Comparison of ENCODE assay signal across 15 mouse cellular contexts in the genomic region with DNA sequence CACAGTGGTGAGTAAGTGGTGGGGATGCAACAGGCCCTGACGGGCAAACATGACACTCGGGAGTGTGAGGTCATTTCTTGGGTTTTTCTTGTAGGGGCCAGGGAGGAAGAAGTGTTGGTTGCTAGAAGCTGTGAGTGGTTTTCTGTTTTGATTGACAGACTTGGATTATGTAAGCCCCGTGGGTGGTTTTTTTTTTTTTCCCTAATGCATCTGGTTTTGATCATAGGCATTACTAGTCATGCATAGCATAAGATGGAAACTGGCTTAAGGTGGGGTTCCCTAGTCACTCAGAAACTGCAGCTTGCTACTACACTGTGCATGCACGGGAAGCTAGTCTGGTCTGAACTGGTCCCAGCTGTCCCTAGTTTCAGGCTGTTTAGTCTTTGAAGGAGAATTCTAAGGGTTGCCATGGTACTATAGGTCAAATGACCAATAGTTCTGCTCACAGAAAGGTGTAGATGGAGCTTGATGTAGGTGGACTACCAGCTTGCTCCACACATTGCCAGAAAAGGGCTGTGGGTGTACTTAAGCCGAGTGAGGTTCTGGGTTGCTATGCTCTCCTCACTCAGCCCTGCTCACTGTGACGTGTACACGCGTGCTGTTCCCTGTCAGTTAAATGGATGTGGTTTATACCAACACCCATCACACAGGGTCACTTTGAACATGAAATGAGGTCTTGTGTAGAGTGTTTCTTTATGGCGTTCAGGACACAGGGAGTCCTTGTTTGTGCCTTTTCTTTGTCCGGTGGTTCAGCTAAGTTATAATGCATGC.
DNase-seq lines count a peak whose midpoint lies in the region; ATAC-seq lines count a peak whose summit lies in the region.
"Had no signal": no experiment of that assay in that cellular context is flagged by ENCODE, and none has a peak within 500 bp of the region (broad histone marks: within the 10 kb centered on the region; RNA-seq: fewer than 3 reads in every experiment).

No protein-coding gene starts in this region.

- DNase-seq in kidney, postnatal 10 days = peak; percentile 4
- DNase-seq in kidney, adult 18-20 months = no peak
- peak; percentile 37 to 50 for DNase-seq in CD8-positive naive resting alpha-beta T cell, adult 2 months (ENCODE audit: low read depth in 2 of 2, low spot score in 2 of 2)
- peak; percentile 32 to 33 for DNase-seq in natural killer cell, adult 2 months (ENCODE audit: low spot score in 2 of 2)
- no peak for DNase-seq in hindbrain, embryonic 10.5 days (ENCODE audit: low spot score)
- DNase-seq: adrenal gland, postnatal 25 days; cerebellum, postnatal 36 days; gastrocnemius, adult 2 months had no signal

- no peaks in the 10 kb centered on the region for H3K27me3 ChIP-seq in embryonic facial prominence, embryonic 13.5 days
- no peaks in the 10 kb centered on the region for H3K27me3 ChIP-seq in intestine, embryonic 15.5 days (replicated peaks)
- no peaks in the 10 kb centered on the region for H3K27me3 ChIP-seq in hindbrain, embryonic 10.5 days (ENCODE audit: insufficient read depth, poor library complexity, severe bottlenecking)
- H3K27me3 ChIP-seq: limb, embryonic 15.5 days had no signal

- peak; percentile 79; the same call in 1 of the 2 replicates for ATAC-seq in embryonic facial prominence, embryonic 13.5 days (ENCODE audit: insufficient number of reproducible peaks, insufficient read depth, low FRiP score, low TSS enrichment, low read depth)
- ATAC-seq in intestine, embryonic 15.5 days = no peak
- ATAC-seq: intestine, postnatal 0 days had no signal

- H3K4me2 ChIP-seq in embryonic facial prominence, embryonic 13.5 days = no peak overlapping the region
- no peak overlapping the region for H3K4me2 ChIP-seq in intestine, embryonic 15.5 days (replicated peaks)
- H3K4me2 ChIP-seq: heart, embryonic 11.5 days; limb, embryonic 15.5 days; midbrain, embryonic 11.5 days had no signal

- H3K36me3 ChIP-seq in embryonic facial prominence, embryonic 13.5 days = no peaks in the 10 kb centered on the region
- no peaks in the 10 kb centered on the region for H3K36me3 ChIP-seq in intestine, embryonic 15.5 days
- no peaks in the 10 kb centered on the region for H3K36me3 ChIP-seq in hindbrain, embryonic 10.5 days
- H3K36me3 ChIP-seq: forebrain, embryonic 10.5 days; limb, embryonic 15.5 days had no signal

- peak overlapping the region; percentile 48; the same call in 1 of the 2 replicates for H3K27ac ChIP-seq in embryonic facial prominence, embryonic 13.5 days
- no peak overlapping the region for H3K27ac ChIP-seq in intestine, embryonic 15.5 days
- H3K27ac ChIP-seq in hindbrain, embryonic 10.5 days = no peak overlapping the region
- H3K27ac ChIP-seq: forebrain, embryonic 10.5 days; gastrocnemius, adult 2 months; limb, embryonic 15.5 days had no signal

- WGBS in embryonic facial prominence, embryonic 13.5 days = 53% methylated on average over 10 of the region's 10 CpGs
- 83% methylated on average over 10 of the region's 10 CpGs for WGBS in intestine, embryonic 15.5 days
- WGBS in hindbrain, embryonic 10.5 days = 80% methylated on average over 10 of the region's 10 CpGs

- no peaks in the 10 kb centered on the region for H3K9me3 ChIP-seq in embryonic facial prominence, embryonic 13.5 days
- H3K9me3 ChIP-seq in intestine, embryonic 15.5 days = no peaks in the 10 kb centered on the region
- H3K9me3 ChIP-seq in hindbrain, embryonic 10.5 days = no peaks in the 10 kb centered on the region
- H3K9me3 ChIP-seq: forebrain, embryonic 10.5 days; limb, embryonic 15.5 days had no signal

- peaks cover 9% of the 10 kb centered on the region for H3K4me1 ChIP-seq in embryonic facial prominence, embryonic 13.5 days
- no peaks in the 10 kb centered on the region for H3K4me1 ChIP-seq in intestine, embryonic 15.5 days (replicated peaks)
- H3K4me1 ChIP-seq in hindbrain, embryonic 10.5 days (replicated peaks) = peaks cover 9% of the 10 kb centered on the region
- H3K4me1 ChIP-seq: limb, embryonic 15.5 days had no signal

- H3K9ac ChIP-seq in embryonic facial prominence, embryonic 13.5 days = no peak overlapping the region
- H3K9ac ChIP-seq in intestine, embryonic 15.5 days = no peak overlapping the region
- H3K9ac ChIP-seq: limb, embryonic 15.5 days had no signal

- no peak overlapping the region for H3K4me3 ChIP-seq in embryonic facial prominence, embryonic 13.5 days
- no peak overlapping the region for H3K4me3 ChIP-seq in intestine, embryonic 15.5 days (replicated peaks)
- no peak overlapping the region for H3K4me3 ChIP-seq in hindbrain, embryonic 10.5 days
- H3K4me3 ChIP-seq: forebrain, embryonic 10.5 days; gastrocnemius, adult 2 months; limb, embryonic 15.5 days had no signal

Comparison
In these comparisons a context has a peak if more than half of its experiments do, and no peak if none do; other contexts are left out.
1. DNase-seq: peak in kidney, postnatal 10 days (single experiment), CD8-positive naive resting alpha-beta T cell, adult 2 months (2 of 2) and natural killer cell, adult 2 months (2 of 2); none in kidney, adult 18-20 months (single experiment) and hindbrain, embryonic 10.5 days (single experiment).